ENCODE assay signal across 8 mouse cellular contexts in genomic region chr8:108748851-108749376, GRCm38 (mm10).
DNase-seq lines count a peak whose midpoint lies in the region; ATAC-seq and TF ChIP-seq lines count a peak whose summit lies in the region.

No protein-coding gene starts in this region.

- TF ChIP-seq CTCF in gastrocnemius, adult 2 months (IDR thresholded peaks at IDR 0.05) = no peak

- intact Hi-C loops in gastrocnemius, adult 2 months (cut with DNase I) = no loop called here
- intact Hi-C loops in left cerebral cortex, postnatal 36 days (cut with DNase I) = no loop called here

- peak overlapping the region; percentile 58 for H3K4me3 ChIP-seq in gastrocnemius, adult 2 months

- ATAC-seq in megakaryocyte, adult 5-6 weeks (ENCODE audit: poor library complexity, severe bottlenecking) = peak; percentile 81

- peak overlapping the region; percentile 84 for H3K27ac ChIP-seq in gastrocnemius, adult 2 months

- DNase-seq in gastrocnemius, adult 2 months = peak; percentile 61
- DNase-seq in gastrocnemius, postnatal 4 days (ENCODE audit: low spot score in 2 of 2) = no peak
- DNase-seq in thymus, postnatal 0 days (ENCODE audit: low spot score) = peak; percentile 28
- DNase-seq in thymus, postnatal 36 days = no peak
- peak; percentile 28 for DNase-seq in heart, postnatal 4 days
- DNase-seq in telencephalon, adult 2 months (ENCODE audit: low read depth, low spot score) = peak; percentile 28
- no peak for DNase-seq in left cerebral cortex, postnatal 36 days (ENCODE audit: low spot score in 2 of 2)

Comparison
In these comparisons a context has a peak if more than half of its experiments do, and no peak if none do; other contexts are left out.
1. DNase-seq: peak in gastrocnemius, adult 2 months (single experiment), thymus, postnatal 0 days (single experiment), heart, postnatal 4 days (single experiment) and telencephalon, adult 2 months (single experiment); none in gastrocnemius, postnatal 4 days (0 of 2), thymus, postnatal 36 days (0 of 2) and left cerebral cortex, postnatal 36 days (0 of 2).